Mouse (Mus musculus) adrenal gland, adult 18-20 months (tissue): ENCODE data around the gene Slc25a29. TPM values are rescaled to one million over a fixed set of nuclear protein-coding genes. Genes with fewer than 3 reads are reported as not detected.
"Not testable (repeated sequence)": the region's sequence is repeated elsewhere in the genome, so short reads cannot be mapped to it uniquely, and the experiment has no call there.

Experiments used
- DNase-seq, 2 experiments: peaks; one replicate each; pipeline ENCODE4 v3.0.0; 2021 to 2022; ENCODE audit warnings: low spot score in 2 of 2
- long read RNA-seq, 2 experiments: library from polyadenylated mRNA; stranded (forward); transcript quantifications; one replicate each; pipeline ENCODE4 v2.0.0; 2021
- total RNA-seq, 2 experiments: library from RNA; stranded (reverse); gene quantifications; 1 replicate in 1 of 2; 2 replicates in 1 of 2; pipeline ENCODE4 v1.2.3; 2021

Slc25a29 gene
- total RNA-seq: 10 to 100 TPM; 17.5 to 30.1 TPM
- long read RNA-seq, experiment 1, transcript Slc25a29-201 (4 exons, 1,976 nt): major isoform, 26 of 26 reads
- long read RNA-seq, experiment 1, partial matches to known transcripts: 0 of 26 reads
- long read RNA-seq, experiment 1, other reads (novel, unspliced or antisense): 0 of 26 reads
- long read RNA-seq, experiment 2, transcript Slc25a29-201 (4 exons, 1,976 nt): major isoform, 103 of 109 reads
- long read RNA-seq, experiment 2, partial matches to known transcripts: 0 of 109 reads
- long read RNA-seq, experiment 2, other reads (novel, unspliced or antisense): 6 of 109 reads

- DNase-seq: peak; percentile 94 to 95
Observed at GRCm38 (mm10) chr12:108835840-108836409, at the start of gene Slc25a29, which contains the start of gene Slc25a47. Gene Slc25a29 (minus strand): TSS chr12:108835883. Gene Slc25a47 (plus strand): TSS chr12:108836046.

- DNase-seq: no peak
Observed at GRCm38 (mm10) chr12:108882776-108883175, 47.1 kb upstream of the Slc25a29 start.

GRCm38 (mm10) chr12:108881192-108881591 lies 45.5 kb upstream of the Slc25a29 start:
- DNase-seq: no peak

- no peak for DNase-seq
Observed at GRCm38 (mm10) chr12:108880606-108881005, 44.9 kb upstream of the Slc25a29 start.

GRCm38 (mm10) chr12:108879138-108879537 lies 43.5 kb upstream of the Slc25a29 start:
- no peak for DNase-seq

- DNase-seq: no peak
Observed at GRCm38 (mm10) chr12:108873122-108873521, 37.4 kb upstream of the Slc25a29 start.

- DNase-seq: no peak
Observed at GRCm38 (mm10) chr12:108869575-108869974, 33.9 kb upstream of the Slc25a29 start.

- DNase-seq: no peak
Observed at GRCm38 (mm10) chr12:108865007-108865494, 29.4 kb upstream of the Slc25a29 start.

GRCm38 (mm10) chr12:108858486-108858885 lies 22.8 kb upstream of the Slc25a29 start:
- DNase-seq: no peak

- no peak for DNase-seq
Observed at GRCm38 (mm10) chr12:108857589-108858184, 22.0 kb upstream of the Slc25a29 start.

GRCm38 (mm10) chr12:108857109-108857508 lies 21.4 kb upstream of the Slc25a29 start:
- no peak for DNase-seq

GRCm38 (mm10) chr12:108856186-108856585 lies 20.5 kb upstream of the Slc25a29 start:
- DNase-seq: no peak

- no peak for DNase-seq
Observed at GRCm38 (mm10) chr12:108855081-108855480, 19.4 kb upstream of the Slc25a29 start.

GRCm38 (mm10) chr12:108852822-108853221 lies 17.1 kb upstream of the Slc25a29 start:
- DNase-seq: no peak

- DNase-seq: no peak
Observed at GRCm38 (mm10) chr12:108850886-108851285, 15.2 kb upstream of the Slc25a29 start.

GRCm38 (mm10) chr12:108850129-108850528 lies 14.4 kb upstream of the Slc25a29 start:
- DNase-seq: no peak

- no peak for DNase-seq
Observed at GRCm38 (mm10) chr12:108849488-108850022, 13.9 kb upstream of the Slc25a29 start.

GRCm38 (mm10) chr12:108848033-108848432 lies 12.3 kb upstream of the Slc25a29 start:
- DNase-seq: not testable (repeated sequence)

GRCm38 (mm10) chr12:108842663-108843062 lies 7.0 kb upstream of the Slc25a29 start:
- no peak for DNase-seq

GRCm38 (mm10) chr12:108841181-108841580 lies 5.5 kb upstream of the Slc25a29 start:
- DNase-seq: no peak

- peak in 1 of 2 experiments; percentile 25 for DNase-seq
Observed at GRCm38 (mm10) chr12:108836722-108837121, 1.0 kb upstream of the Slc25a29 start.
